In the genomic region with DNA sequence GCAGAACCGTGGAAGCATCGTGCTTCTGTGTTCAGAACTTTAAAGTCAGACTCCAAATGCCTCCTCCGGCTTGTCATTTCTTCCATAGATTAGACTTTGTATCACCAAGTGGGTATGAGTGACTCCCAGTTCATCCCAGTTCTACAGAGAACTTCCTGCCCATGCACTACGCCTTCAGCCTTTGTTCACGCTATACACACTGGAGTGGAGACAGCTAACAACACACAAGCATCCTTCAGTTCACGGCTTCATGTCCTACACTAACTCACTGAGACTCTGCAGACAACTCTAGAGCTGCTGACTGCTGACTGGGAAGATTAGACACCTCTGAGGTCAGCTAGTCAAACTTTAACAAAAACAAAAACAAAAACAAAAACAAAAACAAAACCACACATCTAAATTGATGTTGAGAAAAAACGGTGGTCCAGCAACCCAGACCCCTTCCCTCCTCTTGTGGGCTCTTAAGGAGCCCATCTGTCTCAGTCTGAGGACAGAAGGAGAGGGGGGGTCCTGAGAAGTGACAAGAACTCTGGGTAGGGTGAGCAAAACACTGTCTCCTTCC, we compare ENCODE assay signal across 19 mouse cellular contexts. TPM values are rescaled to one million over a fixed set of nuclear protein-coding genes. Genes with fewer than 3 reads are reported as not detected.
A peak's percentile ranks its signal among the peaks of the same experiment; 100 is the strongest.
DNase-seq lines count a peak whose midpoint lies in the region; ATAC-seq lines count a peak whose summit lies in the region.
"Had no signal": no experiment of that assay in that cellular context is flagged by ENCODE, and none has a peak within 500 bp of the region (broad histone marks: within the 10 kb centered on the region; RNA-seq: fewer than 3 reads in every experiment).

No protein-coding gene starts in this region.

- no peaks in the 10 kb centered on the region for H3K36me3 ChIP-seq in kidney, embryonic 14.5 days (ENCODE audit: control insufficient read depth, insufficient read depth, low read length)
- no peaks in the 10 kb centered on the region for H3K36me3 ChIP-seq in neural tube, embryonic 11.5 days (ENCODE audit: control insufficient read depth, insufficient read depth, low read length)
- no peaks in the 10 kb centered on the region for H3K36me3 ChIP-seq in hindbrain, embryonic 15.5 days
- H3K36me3 ChIP-seq in stomach, embryonic 16.5 days (ENCODE audit: control insufficient read depth, insufficient read depth, low read length), result no peaks in the 10 kb centered on the region
- H3K36me3 ChIP-seq in intestine, embryonic 15.5 days, result no peaks in the 10 kb centered on the region
- H3K36me3 ChIP-seq: embryonic facial prominence, embryonic 13.5 days; G1E; liver, embryonic 12.5 days had no signal

- peaks cover 20% of the 10 kb centered on the region for H3K27me3 ChIP-seq in kidney, embryonic 14.5 days (ENCODE audit: control insufficient read depth, insufficient read depth, low read length)
- peaks cover 46% of the 10 kb centered on the region for H3K27me3 ChIP-seq in neural tube, embryonic 11.5 days (ENCODE audit: control insufficient read depth, insufficient read depth, low read length)
- peaks cover 90% of the 10 kb centered on the region for H3K27me3 ChIP-seq in hindbrain, embryonic 15.5 days
- H3K27me3 ChIP-seq in stomach, embryonic 16.5 days (ENCODE audit: control insufficient read depth, insufficient read depth, low read length), result peaks cover 44% of the 10 kb centered on the region
- H3K27me3 ChIP-seq in intestine, embryonic 15.5 days (replicated peaks), result peaks cover 53% of the 10 kb centered on the region

- no peak overlapping the region for H3K9ac ChIP-seq in kidney, embryonic 14.5 days (ENCODE audit: low read depth, low read length)
- 0 out of 2 replicates have a peak overlapping the region, but pooled peaks have one; percentile 2 for H3K9ac ChIP-seq in neural tube, embryonic 11.5 days (ENCODE audit: low read length)
- H3K9ac ChIP-seq in hindbrain, embryonic 15.5 days, result no peak overlapping the region
- H3K9ac ChIP-seq in stomach, embryonic 16.5 days (ENCODE audit: low read length), result no peak overlapping the region
- no peak overlapping the region for H3K9ac ChIP-seq in intestine, embryonic 15.5 days
- H3K9ac ChIP-seq: embryonic facial prominence, embryonic 13.5 days; liver, embryonic 12.5 days had no signal

- DNase-seq in kidney, adult 9 months, result no peak
- DNase-seq in neural tube, embryonic 11.5 days (ENCODE audit: low spot score), result no peak
- DNase-seq in neural tube, embryonic 10.5 days (ENCODE audit: extremely low spot score, low spot score), result no peak
- DNase-seq: cerebellum, adult 11 months; cerebellum, postnatal 25 days; gastrocnemius, adult 2 months; heart, postnatal 10 days had no signal

- WGBS in kidney, embryonic 14.5 days, result 25% methylated on average over 7 of the region's 7 CpGs
- WGBS in neural tube, embryonic 11.5 days, result 20% methylated on average over 7 of the region's 7 CpGs
- WGBS in hindbrain, embryonic 15.5 days, result 15% methylated on average over 7 of the region's 7 CpGs
- WGBS in stomach, embryonic 16.5 days, result 34% methylated on average over 7 of the region's 7 CpGs
- 35% methylated on average over 7 of the region's 7 CpGs for WGBS in intestine, embryonic 15.5 days

- no peaks in the 10 kb centered on the region for H3K9me3 ChIP-seq in kidney, embryonic 14.5 days (ENCODE audit: control insufficient read depth, low read length)
- no peaks in the 10 kb centered on the region for H3K9me3 ChIP-seq in neural tube, embryonic 11.5 days (ENCODE audit: control insufficient read depth, low read length)
- H3K9me3 ChIP-seq in hindbrain, embryonic 15.5 days, result no peaks in the 10 kb centered on the region
- H3K9me3 ChIP-seq in stomach, embryonic 16.5 days (replicated peaks; ENCODE audit: control insufficient read depth, low read length), result no peaks in the 10 kb centered on the region
- H3K9me3 ChIP-seq in intestine, embryonic 15.5 days, result no peaks in the 10 kb centered on the region
- H3K9me3 ChIP-seq: embryonic facial prominence, embryonic 13.5 days; G1E; liver, embryonic 12.5 days had no signal

- H3K4me1 ChIP-seq in kidney, embryonic 14.5 days (ENCODE audit: control insufficient read depth, insufficient read depth, low read length), result peaks cover 70% of the 10 kb centered on the region
- peaks cover 21% of the 10 kb centered on the region for H3K4me1 ChIP-seq in neural tube, embryonic 11.5 days (ENCODE audit: control insufficient read depth, insufficient read depth, low read length)
- peaks cover 35% of the 10 kb centered on the region for H3K4me1 ChIP-seq in hindbrain, embryonic 15.5 days (replicated peaks)
- peaks cover 20% of the 10 kb centered on the region for H3K4me1 ChIP-seq in stomach, embryonic 16.5 days (ENCODE audit: control insufficient read depth, insufficient read depth, low read length)
- H3K4me1 ChIP-seq in intestine, embryonic 15.5 days (replicated peaks), result peaks cover 25% of the 10 kb centered on the region
- H3K4me1 ChIP-seq: liver, embryonic 12.5 days had no signal

- H3K27ac ChIP-seq in kidney, embryonic 14.5 days (ENCODE audit: low read depth, low read length), result peak overlapping the region; percentile 80; the same call in 1 of the 2 replicates
- no peak overlapping the region for H3K27ac ChIP-seq in neural tube, embryonic 11.5 days (ENCODE audit: low read depth, low read length)
- no peak overlapping the region for H3K27ac ChIP-seq in hindbrain, embryonic 15.5 days (replicated peaks)
- H3K27ac ChIP-seq in stomach, embryonic 16.5 days (ENCODE audit: low read length), result 0 out of 2 replicates have a peak overlapping the region, but pooled peaks have one; percentile 37
- H3K27ac ChIP-seq in intestine, embryonic 15.5 days, result no peak overlapping the region
- H3K27ac ChIP-seq: embryonic facial prominence, embryonic 13.5 days; gastrocnemius, adult 2 months; liver, embryonic 12.5 days had no signal

- peak overlapping the region; percentile 12; the same call in 1 of the 2 replicates for H3K4me2 ChIP-seq in kidney, embryonic 14.5 days (replicated peaks; ENCODE audit: low read depth, low read length)
- no peak overlapping the region; the same call in 1 of the 2 replicates for H3K4me2 ChIP-seq in neural tube, embryonic 11.5 days (ENCODE audit: low read depth)
- H3K4me2 ChIP-seq in hindbrain, embryonic 15.5 days, result no peak overlapping the region
- H3K4me2 ChIP-seq in stomach, embryonic 16.5 days (ENCODE audit: low read depth, low read length), result peak overlapping the region; percentile 11
- no peak overlapping the region for H3K4me2 ChIP-seq in intestine, embryonic 15.5 days (replicated peaks)
- H3K4me2 ChIP-seq: embryonic facial prominence, embryonic 13.5 days; liver, embryonic 12.5 days had no signal

- ATAC-seq in kidney, embryonic 14.5 days (ENCODE audit: low FRiP score, low TSS enrichment), result no peak
- no peak for ATAC-seq in neural tube, embryonic 11.5 days (ENCODE audit: insufficient read depth, low FRiP score, low TSS enrichment)
- peak; percentile 8; the same call in 1 of the 2 replicates for ATAC-seq in hindbrain, embryonic 15.5 days (ENCODE audit: low FRiP score, low read depth)
- ATAC-seq in stomach, embryonic 16.5 days (ENCODE audit: insufficient read depth, low FRiP score), result no peak
- no peak for ATAC-seq in intestine, embryonic 15.5 days
- ATAC-seq: liver, embryonic 12.5 days had no signal

- no peak overlapping the region for H3K4me3 ChIP-seq in kidney, embryonic 14.5 days (ENCODE audit: low read length)
- H3K4me3 ChIP-seq in neural tube, embryonic 11.5 days (ENCODE audit: low read depth, low read length), result no peak overlapping the region
- H3K4me3 ChIP-seq in hindbrain, embryonic 15.5 days, result no peak overlapping the region
- H3K4me3 ChIP-seq in stomach, embryonic 16.5 days (replicated peaks; ENCODE audit: low read length), result no peak overlapping the region
- H3K4me3 ChIP-seq in intestine, embryonic 15.5 days (replicated peaks), result no peak overlapping the region
- H3K4me3 ChIP-seq: embryonic facial prominence, embryonic 13.5 days; gastrocnemius, adult 2 months; liver, embryonic 12.5 days had no signal

RNA-seq across cellular contexts. Expression of gene Wnt8b, which starts 20.7 kb away (rescaled TPM):
- 3.5 and 4.5 TPM in 2 replicates for polyA plus RNA-seq in kidney, embryonic 14.5 days (2014; fragmentation: Nextera tagmentation; extraction: Ambion mirVana)
- polyA plus RNA-seq in neural tube, embryonic 11.5 days (2014; fragmentation: Nextera tagmentation; extraction: Ambion mirVana), result 0.45 and 0.46 TPM in 2 replicates
- 0.04 TPM in 1 of 2 replicates, not detected in the other for polyA plus RNA-seq in hindbrain, embryonic 15.5 days (2015; fragmentation: Nextera tagmentation; extraction: Ambion mirVana)
- polyA plus RNA-seq in stomach, embryonic 16.5 days (2015; fragmentation: Nextera tagmentation; extraction: Ambion mirVana), result not detected in 2 replicates
- not detected in 2 replicates for polyA plus RNA-seq in intestine, embryonic 15.5 days (2015; fragmentation: Nextera tagmentation; extraction: Ambion mirVana)
- polyA plus RNA-seq: G1E; intestine, embryonic 14.5 days; liver, embryonic 12.5 days; lung, embryonic 16.5 days; small intestine, adult 2 months had no signal

RNA-seq across cellular contexts. Expression of gene Sec31b, which starts 31.7 kb away (rescaled TPM):
- polyA plus RNA-seq in kidney, embryonic 14.5 days (2014; fragmentation: Nextera tagmentation; extraction: Ambion mirVana), result 0.76 and 0.87 TPM in 2 replicates
- polyA plus RNA-seq in neural tube, embryonic 11.5 days (2014; fragmentation: Nextera tagmentation; extraction: Ambion mirVana), result 0.31 and 0.37 TPM in 2 replicates
- polyA plus RNA-seq in hindbrain, embryonic 15.5 days (2015; fragmentation: Nextera tagmentation; extraction: Ambion mirVana), result 0.20 and 0.38 TPM in 2 replicates
- 0.75 and 0.92 TPM in 2 replicates for polyA plus RNA-seq in stomach, embryonic 16.5 days (2015; fragmentation: Nextera tagmentation; extraction: Ambion mirVana)
- polyA plus RNA-seq in intestine, embryonic 15.5 days (2015; fragmentation: Nextera tagmentation; extraction: Ambion mirVana), result 0.40 and 0.49 TPM in 2 replicates

RNA-seq across cellular contexts. Expression of gene Gm20538, which starts 38.6 kb away (rescaled TPM):
- not detected in 2 replicates for polyA plus RNA-seq in kidney, embryonic 14.5 days (2014; fragmentation: Nextera tagmentation; extraction: Ambion mirVana)
- not detected in 2 replicates for polyA plus RNA-seq in neural tube, embryonic 11.5 days (2014; fragmentation: Nextera tagmentation; extraction: Ambion mirVana)
- not detected in 2 replicates for polyA plus RNA-seq in hindbrain, embryonic 15.5 days (2015; fragmentation: Nextera tagmentation; extraction: Ambion mirVana)
- polyA plus RNA-seq in stomach, embryonic 16.5 days (2015; fragmentation: Nextera tagmentation; extraction: Ambion mirVana), result 0.97 TPM in 1 of 2 replicates, not detected in the other
- polyA plus RNA-seq in intestine, embryonic 15.5 days (2015; fragmentation: Nextera tagmentation; extraction: Ambion mirVana), result not detected in 2 replicates
- polyA plus RNA-seq: embryonic facial prominence, embryonic 13.5 days; G1E; intestine, embryonic 14.5 days; large intestine, adult 2 months; liver, embryonic 12.5 days; lung, embryonic 16.5 days; neural tube, embryonic 14.5 days; small intestine, adult 2 months had no signal

RNA-seq across cellular contexts. Expression of gene Ndufb8, which starts 41.2 kb away (rescaled TPM):
- 579 and 700 TPM in 2 replicates for polyA plus RNA-seq in kidney, embryonic 14.5 days (2014; fragmentation: Nextera tagmentation; extraction: Ambion mirVana)
- polyA plus RNA-seq in neural tube, embryonic 11.5 days (2014; fragmentation: Nextera tagmentation; extraction: Ambion mirVana), result 525 and 556 TPM in 2 replicates
- 674 and 705 TPM in 2 replicates for polyA plus RNA-seq in hindbrain, embryonic 15.5 days (2015; fragmentation: Nextera tagmentation; extraction: Ambion mirVana)
- 524 and 535 TPM in 2 replicates for polyA plus RNA-seq in stomach, embryonic 16.5 days (2015; fragmentation: Nextera tagmentation; extraction: Ambion mirVana)
- 562 and 659 TPM in 2 replicates for polyA plus RNA-seq in intestine, embryonic 15.5 days (2015; fragmentation: Nextera tagmentation; extraction: Ambion mirVana)

RNA-seq across cellular contexts. Expression of gene Hif1an, which starts 48.6 kb away (rescaled TPM):
- 20.6 and 28.0 TPM in 2 replicates for polyA plus RNA-seq in kidney, embryonic 14.5 days (2014; fragmentation: Nextera tagmentation; extraction: Ambion mirVana)
- 29.0 and 29.3 TPM in 2 replicates for polyA plus RNA-seq in neural tube, embryonic 11.5 days (2014; fragmentation: Nextera tagmentation; extraction: Ambion mirVana)
- 23.6 and 24.8 TPM in 2 replicates for polyA plus RNA-seq in hindbrain, embryonic 15.5 days (2015; fragmentation: Nextera tagmentation; extraction: Ambion mirVana)
- 30.7 and 32.1 TPM in 2 replicates for polyA plus RNA-seq in stomach, embryonic 16.5 days (2015; fragmentation: Nextera tagmentation; extraction: Ambion mirVana)
- 25.4 and 26.3 TPM in 2 replicates for polyA plus RNA-seq in intestine, embryonic 15.5 days (2015; fragmentation: Nextera tagmentation; extraction: Ambion mirVana)

Comparison
In these comparisons a context has a peak if more than half of its experiments do, and no peak if none do; other contexts are left out.
1. H3K27ac ChIP-seq: peak in kidney, embryonic 14.5 days (single experiment) and stomach, embryonic 16.5 days (single experiment); none in neural tube, embryonic 11.5 days (single experiment), hindbrain, embryonic 15.5 days (single experiment) and intestine, embryonic 15.5 days (single experiment).
2. H3K4me2 ChIP-seq: peak in kidney, embryonic 14.5 days (single experiment) and stomach, embryonic 16.5 days (single experiment); none in neural tube, embryonic 11.5 days (single experiment), hindbrain, embryonic 15.5 days (single experiment) and intestine, embryonic 15.5 days (single experiment).